Mouse (Mus musculus) thymus, postnatal 0 days (tissue): ENCODE measurements around the gene Otogl. TPM values are rescaled to one million over a fixed set of nuclear protein-coding genes. Genes with fewer than 3 reads are reported as not detected.

Experiments used
- polyA plus RNA-seq: library from polyadenylated mRNA; unstranded; fragments of >200 nt; fragmentation: Nextera tagmentation; extraction: Ambion mirVana; gene quantifications from 2 replicates; pipeline ENCODE4 v1.2.1, GENCODE M21; 2015

Otogl gene
- polyA plus RNA-seq, 1 experiment from 2014 or later, result 0.04 TPM

Other genes starting within 250 kb of the Otogl start
- 0.34 and 0.37 TPM in 2 replicates for gene Ptprq, start 192.1 kb downstream of the Otogl start, polyA plus RNA-seq